Mouse (Mus musculus) forebrain, embryonic 12.5 days (tissue): ENCODE measurements around the gene Smox. TPM values are rescaled to one million over a fixed set of nuclear protein-coding genes. Genes with fewer than 3 reads are reported as not detected.

Experiments
- ATAC-seq: fragments of 200-750 bp; cut with Nextera tagmentation; 2 replicates; pipeline ENCODE4 v1.8.0; 2017; ENCODE audit warnings: moderate TSS enrichment; ENCODE audit not compliant: low FRiP score
- H3K27ac ChIP-seq: fragments of 300-500 bp; sonication (generic); 2 replicates; pipeline ENCODE4 v1.5.1; 2016; ENCODE audit warnings: mild to moderate bottlenecking
- H3K27me3 ChIP-seq: fragments of 300-500 bp; sonication (generic); 2 replicates; pipeline ENCODE4 v1.6.1; 2016; ENCODE audit warnings: mild to moderate bottlenecking
- H3K36me3 ChIP-seq: fragments of 300-500 bp; sonication (generic); replicated peaks from 2 replicates; pipeline ENCODE4 v1.6.1; 2016; ENCODE audit warnings: mild to moderate bottlenecking
- H3K4me1 ChIP-seq: fragments of 300-500 bp; sonication (generic); 2 replicates; pipeline ENCODE4 v1.6.1; 2016
- H3K4me2 ChIP-seq: fragments of 300-500 bp; sonication (generic); 2 replicates; pipeline ENCODE4 v1.6.1; 2016; ENCODE audit warnings: mild to moderate bottlenecking, moderate library complexity
- H3K4me3 ChIP-seq: fragments of 300-500 bp; sonication (generic); replicated peaks from 2 replicates; pipeline ENCODE4 v1.5.1; 2016; ENCODE audit warnings: mild to moderate bottlenecking
- H3K9ac ChIP-seq: fragments of 300-500 bp; sonication (generic); 2 replicates; pipeline ENCODE4 v1.6.1; 2016; ENCODE audit warnings: mild to moderate bottlenecking
- H3K9me3 ChIP-seq: fragments of 300-500 bp; sonication (generic); 2 replicates; pipeline ENCODE4 v1.6.1; 2016
- WGBS: fragments of 180-500 bp; shearing (Covaris S2); methylation state at CpG from one replicate; pipeline ENCODE4 v1.1.7; 2016; 5-methylcytosine and 5-hydroxymethylcytosine counted together
- polyA plus RNA-seq: library from polyadenylated mRNA; unstranded; fragments of >200 nt; fragmentation: Nextera tagmentation; extraction: Ambion mirVana; gene quantifications from 2 replicates; pipeline ENCODE4 v1.2.1, GENCODE M21; 2016

Gene Smox
- polyA plus RNA-seq, 1 experiment from 2014 or later: 49.5 TPM

DNA sequence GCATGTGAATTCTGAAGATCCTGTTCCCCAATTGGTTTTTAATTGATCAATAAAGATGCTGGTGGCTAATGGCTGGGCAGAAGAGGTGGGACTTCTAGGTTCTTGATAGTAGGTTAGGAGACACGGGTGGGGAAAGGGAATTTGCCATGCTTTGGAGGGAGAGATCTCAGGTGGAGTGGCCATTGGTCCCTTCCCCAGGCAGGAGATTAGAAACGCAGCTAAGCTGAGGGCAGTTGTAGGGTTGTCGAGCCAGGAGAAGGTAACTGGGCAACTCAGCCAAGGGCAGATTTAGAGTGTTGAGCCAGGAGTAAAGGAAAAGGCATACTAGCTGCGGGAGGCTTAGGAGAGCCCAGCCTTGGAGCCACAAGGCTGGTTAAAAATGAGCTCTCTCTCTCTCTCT lies 3.0 kb upstream of the Smox start:
- H3K4me1 ChIP-seq: peaks cover 13% of the 10 kb centered on the region
- ATAC-seq: no peak
- WGBS: 83% methylated on average over 4 of the region's 4 CpGs

DNA sequence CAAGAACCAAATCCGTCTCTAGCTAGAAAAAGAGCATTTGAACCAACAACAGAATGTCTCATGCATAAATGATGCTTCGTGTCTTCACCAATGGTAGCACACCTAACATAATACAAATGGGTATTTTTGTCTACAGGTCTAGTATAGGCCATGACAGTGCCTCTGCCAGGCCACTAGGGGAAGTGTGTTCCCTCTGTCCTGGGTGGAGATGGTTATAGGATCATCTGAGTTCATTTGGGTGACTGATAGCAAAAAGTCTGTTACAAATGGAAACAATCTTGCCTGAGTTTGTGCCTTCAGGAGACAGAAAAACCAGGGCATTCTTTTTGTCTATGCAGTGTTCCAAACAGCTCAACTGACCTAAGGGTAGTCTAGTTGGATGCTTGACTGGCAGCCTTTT lies 2.4 kb upstream of the Smox start:
- 82% methylated on average over 2 of the region's 2 CpGs for WGBS

More for the DNA sequence above, 3.0 kb upstream of the Smox start:
- no peak overlapping the region for H3K4me2 ChIP-seq
- H3K9me3 ChIP-seq: no peaks in the 10 kb centered on the region
- no peak overlapping the region for H3K9ac ChIP-seq
- peaks cover 11% of the 10 kb centered on the region; the same call in 1 of the 2 replicates for H3K27me3 ChIP-seq
- no peak overlapping the region for H3K27ac ChIP-seq
- no peaks in the 10 kb centered on the region for H3K36me3 ChIP-seq
- no peak overlapping the region for H3K4me3 ChIP-seq

DNA sequence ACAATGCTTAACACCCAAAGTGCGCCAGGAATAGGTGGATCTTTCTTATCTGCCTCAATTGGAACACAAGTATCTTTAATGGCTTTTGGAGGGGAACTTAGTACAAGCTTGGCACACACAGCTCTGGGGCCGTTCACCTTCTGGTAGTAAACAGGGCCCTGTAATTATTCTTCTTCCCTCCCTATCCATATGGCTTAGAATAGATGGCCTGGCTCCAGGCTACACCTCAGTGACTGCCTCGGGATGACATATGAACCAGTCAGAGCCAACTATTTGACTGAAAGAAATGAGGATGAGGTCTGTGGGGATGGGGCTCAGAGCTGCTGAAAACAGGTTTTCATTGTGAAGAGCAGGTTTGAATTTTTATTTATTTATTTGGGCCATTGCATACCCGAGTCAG lies 1.7 kb upstream of the Smox start:
- Histone ChIP-seq H3K4me2 (no peak overlapping the region), H3K4me1 (peaks cover 18% of the 10 kb centered on the region), H3K4me3 (no peak overlapping the region), H3K36me3 (no peaks in the 10 kb centered on the region), H3K9ac (no peak overlapping the region), H3K27ac (no peak overlapping the region), H3K9me3 (no peaks in the 10 kb centered on the region), H3K27me3 (peaks cover 11% of the 10 kb centered on the region; the same call in 1 of the 2 replicates)
- WGBS: 69% methylated on average over 4 of the region's 4 CpGs
- no peak for ATAC-seq

More for the DNA sequence above, 2.4 kb upstream of the Smox start:
- no peak overlapping the region for H3K9ac ChIP-seq
- H3K4me3 ChIP-seq: no peak overlapping the region
- H3K4me2 ChIP-seq: no peak overlapping the region
- H3K9me3 ChIP-seq: no peaks in the 10 kb centered on the region
- no peak overlapping the region for H3K27ac ChIP-seq
- H3K27me3 ChIP-seq: peaks cover 11% of the 10 kb centered on the region; the same call in 1 of the 2 replicates
- no peak for ATAC-seq
- no peaks in the 10 kb centered on the region for H3K36me3 ChIP-seq
- peaks cover 18% of the 10 kb centered on the region for H3K4me1 ChIP-seq

DNA sequence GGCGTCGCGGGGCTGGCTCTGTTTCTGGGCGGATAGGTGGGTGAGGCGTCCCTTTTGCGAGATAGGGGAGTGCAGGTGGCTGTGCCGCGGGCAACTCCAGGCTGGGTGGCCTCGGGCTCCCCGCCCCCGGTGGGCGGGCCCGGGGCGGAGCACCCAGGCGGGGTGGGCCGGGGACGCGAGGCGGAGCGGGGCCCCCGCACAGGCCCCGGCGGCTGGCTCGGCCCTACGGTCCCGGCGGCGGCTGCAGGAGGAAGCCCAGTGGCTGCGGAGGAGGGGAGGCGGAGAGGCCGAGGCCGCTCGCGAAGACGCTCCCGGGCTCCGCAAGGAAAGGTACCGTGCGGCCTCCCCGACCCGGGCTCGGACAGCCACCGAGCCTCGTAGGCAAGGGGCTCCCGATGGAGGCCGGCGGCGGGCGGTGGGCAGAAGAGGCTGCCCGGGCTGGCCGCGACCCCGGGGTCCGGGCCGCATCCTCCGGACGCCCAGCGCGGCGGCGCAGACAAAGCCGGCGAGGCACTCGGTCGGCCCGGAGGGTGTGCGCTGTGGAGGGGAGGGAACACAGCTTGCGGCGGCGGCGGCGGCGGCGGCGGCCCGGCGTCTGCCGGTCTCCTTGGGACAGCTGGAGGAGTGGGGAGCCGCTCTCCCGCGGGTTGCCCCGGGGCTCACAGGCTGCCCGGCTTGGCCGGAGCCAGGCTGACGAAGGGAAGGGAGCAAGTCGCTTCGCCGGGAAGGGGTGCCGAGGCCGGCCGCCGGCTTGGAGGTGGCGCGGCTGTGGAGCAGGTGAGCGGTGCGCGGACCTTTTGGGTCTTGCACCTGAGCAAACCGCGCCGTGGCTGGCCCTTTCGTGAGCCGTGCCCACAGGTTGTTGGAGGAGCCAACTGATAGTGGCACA lies 655 bp downstream of the Smox start:
- Histone ChIP-seq H3K9ac (peak overlapping the region; percentile 94), H3K4me1 (peaks cover 24% of the 10 kb centered on the region), H3K27me3 (peaks cover 11% of the 10 kb centered on the region; the same call in 1 of the 2 replicates), H3K36me3 (no peaks in the 10 kb centered on the region), H3K4me2 (peak overlapping the region; percentile 92), H3K27ac (peak overlapping the region; percentile 79), H3K9me3 (no peaks in the 10 kb centered on the region), H3K4me3 (peak overlapping the region; percentile 91)
- WGBS: under 1% methylated on average over 83 of the region's 102 CpGs
- peak; percentile 97 for ATAC-seq

DNA sequence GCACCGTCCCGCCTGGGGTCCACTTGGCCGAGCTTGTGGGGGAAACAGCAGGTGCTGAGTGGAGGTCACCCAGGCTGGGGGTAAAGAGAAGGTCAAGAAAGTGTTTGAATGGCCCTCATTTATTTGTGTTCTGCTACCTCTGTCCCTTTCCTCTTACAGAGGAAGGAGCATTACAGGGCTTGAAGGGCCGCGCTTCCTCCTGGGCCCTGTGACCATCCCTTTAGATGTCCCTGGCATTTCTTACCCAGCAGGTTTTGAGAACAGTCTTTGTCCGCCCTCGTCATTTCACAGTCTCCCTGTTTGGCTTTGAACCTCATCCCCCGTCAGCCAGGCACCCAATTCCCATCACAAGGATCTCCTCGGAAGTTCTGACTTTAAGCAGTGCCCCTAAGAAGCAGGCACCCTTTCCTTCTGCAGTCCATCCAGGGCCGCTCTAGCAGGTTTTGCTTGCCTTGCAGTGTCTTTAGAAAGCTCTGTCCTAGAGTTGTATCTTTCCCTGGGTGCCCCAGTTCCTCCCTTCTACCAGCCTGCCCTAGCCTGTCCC lies 1.4 kb downstream of the Smox start:
- 6% methylated on average over 10 of the region's 10 CpGs for WGBS
- peaks cover 24% of the 10 kb centered on the region for H3K4me1 ChIP-seq
- H3K27me3 ChIP-seq: peaks cover 11% of the 10 kb centered on the region; the same call in 1 of the 2 replicates
- no peak; the same call in 1 of the 2 replicates for ATAC-seq
- H3K36me3 ChIP-seq: no peaks in the 10 kb centered on the region
- H3K9ac ChIP-seq: peak overlapping the region; percentile 94
- H3K9me3 ChIP-seq: no peaks in the 10 kb centered on the region
- peak overlapping the region; percentile 91 for H3K4me3 ChIP-seq
- H3K4me2 ChIP-seq: peak overlapping the region; percentile 92
- no peak overlapping the region for H3K27ac ChIP-seq

DNA sequence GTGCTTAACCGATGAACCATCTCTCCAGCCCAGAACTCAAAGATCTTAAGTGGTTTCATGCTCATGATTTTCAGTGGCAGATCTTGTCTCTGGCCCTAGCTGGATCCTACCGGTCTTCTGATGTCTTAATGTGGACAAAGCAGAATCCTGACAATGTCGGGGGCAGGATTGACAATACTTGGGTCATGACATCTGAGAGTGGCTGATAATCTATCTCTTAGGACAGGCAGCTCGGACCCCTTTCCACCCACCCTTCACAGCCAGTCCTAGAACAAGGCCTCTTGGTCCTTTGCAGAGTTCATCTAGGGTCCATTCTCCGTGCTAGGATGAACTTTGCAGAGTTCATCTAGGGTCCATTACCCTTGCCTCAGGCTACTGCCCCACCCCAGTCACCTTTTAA lies 2.1 kb downstream of the Smox start:
- no peaks in the 10 kb centered on the region for H3K9me3 ChIP-seq
- no peak overlapping the region for H3K27ac ChIP-seq
- no peak overlapping the region for H3K9ac ChIP-seq
- H3K4me3 ChIP-seq: peak overlapping the region; percentile 91; the same call in 1 of the 2 replicates
- peaks cover 11% of the 10 kb centered on the region; the same call in 1 of the 2 replicates for H3K27me3 ChIP-seq
- ATAC-seq: no peak
- peak overlapping the region; percentile 92 for H3K4me2 ChIP-seq
- no peaks in the 10 kb centered on the region for H3K36me3 ChIP-seq
- WGBS: 70% methylated on average over 5 of the region's 5 CpGs
- peaks cover 24% of the 10 kb centered on the region for H3K4me1 ChIP-seq

DNA sequence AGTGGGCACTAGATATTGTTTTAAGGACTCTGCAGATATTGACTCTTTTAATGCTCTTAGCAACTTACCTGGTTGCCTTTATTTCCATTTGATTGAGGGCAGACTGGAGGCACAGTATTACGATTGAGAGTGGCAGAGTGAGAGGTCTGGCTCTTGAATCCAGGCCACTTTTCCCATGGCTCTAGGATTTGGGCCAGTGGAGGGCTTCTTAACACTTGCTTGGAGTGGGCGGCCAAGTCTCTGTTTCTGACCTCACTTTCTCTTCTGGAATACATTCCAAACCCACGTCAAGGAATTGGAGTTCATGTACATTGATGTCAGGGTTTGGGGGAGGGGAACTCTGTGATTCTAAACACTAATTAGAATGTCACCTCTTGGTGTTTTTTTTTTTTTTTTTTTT lies 4.0 kb downstream of the Smox start:
- no peak overlapping the region for H3K27ac ChIP-seq
- peaks cover 24% of the 10 kb centered on the region for H3K4me1 ChIP-seq
- peaks cover 6% of the 10 kb centered on the region; the same call in 1 of the 2 replicates for H3K27me3 ChIP-seq
- no peaks in the 10 kb centered on the region for H3K36me3 ChIP-seq
- H3K4me2 ChIP-seq: no peak overlapping the region
- 70% methylated on average over 3 of the region's 3 CpGs for WGBS
- no peaks in the 10 kb centered on the region for H3K9me3 ChIP-seq
- no peak overlapping the region for H3K4me3 ChIP-seq
- no peak for ATAC-seq
- H3K9ac ChIP-seq: no peak overlapping the region

DNA sequence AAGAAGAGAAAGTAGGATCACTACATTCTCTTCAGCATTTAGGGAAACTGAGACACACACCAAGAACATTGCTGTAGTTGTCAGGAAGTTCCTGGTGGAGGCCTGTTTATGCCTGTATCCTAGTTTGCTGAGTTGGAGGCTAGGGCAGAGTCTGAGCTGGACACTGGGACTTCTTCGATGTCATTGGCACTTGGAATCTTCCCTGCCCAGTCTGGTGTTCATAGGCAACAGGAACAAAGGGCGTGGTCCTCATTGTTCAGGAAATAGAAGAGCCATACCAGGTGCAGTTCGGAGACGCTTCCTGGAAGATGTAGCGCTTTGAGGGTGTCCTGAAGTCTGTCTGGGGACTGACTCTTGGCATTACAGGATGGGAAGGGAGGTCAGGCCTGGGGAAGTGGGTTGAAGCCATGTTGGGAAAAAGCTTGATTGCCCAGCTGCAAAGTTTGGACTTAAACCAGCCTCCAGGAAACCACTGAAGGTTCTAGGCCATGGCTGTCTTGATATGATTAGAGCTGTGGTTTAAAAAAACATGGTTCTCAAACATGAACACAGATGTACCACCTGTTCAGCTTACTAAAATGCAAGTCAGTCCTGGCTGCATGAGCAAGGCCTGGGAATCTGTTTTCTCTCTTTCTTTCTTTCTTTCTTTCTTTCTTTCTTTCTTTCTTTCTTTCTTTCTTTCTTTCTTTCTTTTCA lies 5.0 kb downstream of the Smox start:
- H3K9ac ChIP-seq: no peak overlapping the region
- H3K27ac ChIP-seq: no peak overlapping the region
- WGBS: 86% methylated on average over 5 of the region's 5 CpGs
- H3K9me3 ChIP-seq: no peaks in the 10 kb centered on the region
- H3K36me3 ChIP-seq: no peaks in the 10 kb centered on the region
- H3K27me3 ChIP-seq: no peaks in the 10 kb centered on the region
- H3K4me3 ChIP-seq: no peak overlapping the region
- ATAC-seq: no peak
- H3K4me1 ChIP-seq: peaks cover 31% of the 10 kb centered on the region
- no peak overlapping the region for H3K4me2 ChIP-seq

DNA sequence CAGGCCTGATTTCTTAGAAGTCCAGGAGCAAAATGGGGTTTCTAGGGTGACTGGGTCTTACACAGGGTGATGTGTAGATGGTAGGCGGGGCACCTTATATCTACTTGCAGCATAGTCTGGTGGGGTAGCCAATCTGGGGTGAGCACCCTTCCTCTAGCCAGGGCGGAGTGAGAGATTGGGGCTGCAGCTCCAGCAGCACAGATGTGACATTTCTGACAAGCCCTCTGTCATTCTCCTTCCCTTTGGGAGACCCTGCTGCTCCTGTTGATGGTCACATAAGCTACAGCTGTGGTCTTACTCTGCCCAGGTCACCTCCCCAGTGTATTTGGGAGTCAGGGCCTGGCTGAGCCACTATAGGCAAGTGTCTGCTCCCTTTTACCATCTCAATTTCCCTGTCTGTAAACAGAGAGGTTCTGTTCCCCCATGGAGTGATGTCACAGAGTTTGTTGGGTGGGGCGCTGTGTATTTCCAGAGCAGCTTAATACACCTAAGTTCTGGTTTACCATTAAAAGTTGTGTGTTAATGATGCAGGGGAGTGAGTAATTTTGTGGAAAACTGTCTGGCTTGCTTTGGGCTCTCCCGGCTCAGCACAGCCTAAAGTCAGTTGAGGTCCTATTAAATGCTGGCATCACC lies 6.0 kb downstream of the Smox start:
- H3K4me2 ChIP-seq: no peak overlapping the region
- H3K4me1 ChIP-seq: peaks cover 38% of the 10 kb centered on the region
- WGBS: 94% methylated on average over 4 of the region's 4 CpGs
- ATAC-seq: no peak
- H3K9me3 ChIP-seq: no peaks in the 10 kb centered on the region
- no peak overlapping the region for H3K27ac ChIP-seq
- H3K4me3 ChIP-seq: no peak overlapping the region
- no peak overlapping the region for H3K9ac ChIP-seq
- no peaks in the 10 kb centered on the region for H3K36me3 ChIP-seq
- H3K27me3 ChIP-seq: no peaks in the 10 kb centered on the region

DNA sequence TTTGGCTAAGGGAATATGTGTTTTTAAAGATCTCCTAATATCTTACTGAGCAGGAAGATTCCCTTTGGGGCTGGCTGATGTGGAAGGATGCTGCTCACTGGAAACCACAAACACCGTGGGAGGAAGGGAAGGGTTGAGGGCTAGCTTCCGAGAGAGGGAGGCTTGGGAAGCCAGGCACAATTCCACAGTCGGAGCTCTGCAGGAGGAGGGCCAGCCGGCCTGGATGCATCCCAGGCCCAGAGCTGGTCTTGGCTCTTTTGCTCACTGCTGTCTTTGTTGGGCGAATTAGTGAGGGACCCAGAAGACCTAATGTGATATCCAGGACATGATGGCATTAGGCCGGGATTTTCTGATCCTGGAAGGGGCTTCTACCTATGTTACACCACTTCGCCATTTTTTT lies 6.9 kb downstream of the Smox start:
- no peak overlapping the region for H3K4me3 ChIP-seq
- H3K4me1 ChIP-seq: peaks cover 32% of the 10 kb centered on the region
- 74% methylated on average over 7 of the region's 7 CpGs for WGBS
- no peaks in the 10 kb centered on the region for H3K9me3 ChIP-seq
- H3K4me2 ChIP-seq: no peak overlapping the region
- no peaks in the 10 kb centered on the region for H3K36me3 ChIP-seq
- no peak overlapping the region for H3K9ac ChIP-seq
- no peak for ATAC-seq
- H3K27ac ChIP-seq: no peak overlapping the region
- H3K27me3 ChIP-seq: no peaks in the 10 kb centered on the region

DNA sequence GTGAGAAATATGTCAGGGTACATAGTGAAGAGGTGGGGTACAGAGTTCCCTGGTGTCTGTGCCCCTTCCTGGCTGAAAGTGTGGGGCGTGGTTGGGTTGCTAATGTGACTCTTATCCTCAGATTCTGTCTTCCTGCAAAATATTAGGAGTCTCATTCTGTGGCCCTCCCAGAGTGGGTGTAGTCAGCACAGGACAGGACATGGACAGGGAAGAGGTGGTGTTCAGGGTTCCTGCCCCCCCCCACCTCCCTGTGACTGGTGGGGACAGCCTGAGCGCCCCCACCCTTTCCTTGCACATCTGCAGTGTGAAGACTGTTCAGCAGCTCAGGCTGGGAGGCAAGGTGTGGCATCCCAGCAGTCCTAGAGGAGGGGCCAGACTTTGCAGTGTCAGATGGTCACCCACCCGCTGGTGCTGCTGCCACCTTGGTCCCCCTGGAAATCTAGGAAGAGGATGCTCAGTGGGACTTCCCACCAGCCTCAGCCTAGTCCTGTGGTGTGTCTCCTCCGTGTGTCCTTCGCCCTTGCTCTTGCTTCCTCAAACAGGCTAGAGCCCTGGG lies 8.1 kb downstream of the Smox start:
- Histone ChIP-seq H3K27ac (no peak overlapping the region), H3K27me3 (no peaks in the 10 kb centered on the region), H3K4me2 (no peak overlapping the region), H3K36me3 (no peaks in the 10 kb centered on the region), H3K4me1 (peaks cover 27% of the 10 kb centered on the region), H3K4me3 (no peak overlapping the region), H3K9me3 (no peaks in the 10 kb centered on the region), H3K9ac (no peak overlapping the region)
- WGBS: 75% methylated on average over 5 of the region's 5 CpGs
- ATAC-seq: no peak

DNA sequence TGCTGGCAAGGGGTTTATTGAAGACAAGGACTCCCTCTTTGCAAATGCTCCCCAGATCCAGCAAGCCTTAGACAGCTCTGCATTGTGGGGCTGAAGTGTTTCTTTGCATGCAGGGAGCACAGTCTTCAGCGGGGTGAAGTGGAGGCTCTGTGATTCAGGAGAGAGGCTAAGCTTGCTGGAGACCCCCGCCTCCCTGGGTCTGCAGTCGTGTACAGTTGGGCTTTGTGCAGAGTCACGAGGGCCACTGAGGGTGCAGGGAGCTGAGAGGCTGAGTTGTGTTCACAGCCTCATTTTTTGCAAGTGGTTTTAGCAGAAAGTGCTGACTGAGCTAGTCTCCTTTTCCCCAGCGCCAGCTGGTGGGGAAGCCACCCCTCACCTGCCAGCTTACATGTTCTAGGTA lies 10.6 kb downstream of the Smox start:
- Histone ChIP-seq H3K27me3 (no peaks in the 10 kb centered on the region), H3K27ac (peak overlapping the region; percentile 65), H3K36me3 (no peaks in the 10 kb centered on the region), H3K9ac (no peak overlapping the region), H3K9me3 (no peaks in the 10 kb centered on the region), H3K4me2 (no peak overlapping the region), H3K4me1 (peaks cover 33% of the 10 kb centered on the region), H3K4me3 (no peak overlapping the region)
- WGBS: 47% methylated on average over 5 of the region's 5 CpGs
- ATAC-seq: peak; percentile 22; the same call in 1 of the 2 replicates
